Mouse (Mus musculus): ENCODE results near the gene Pim1. TPM values are rescaled to one million over a fixed set of nuclear protein-coding genes. Genes with fewer than 3 reads are reported as not detected.
A peak's percentile ranks its signal among the peaks of the same experiment; 100 is the strongest.
"Not testable (repeated sequence)": the region's sequence is repeated elsewhere in the genome, so short reads cannot be mapped to it uniquely, and the experiment has no call there.

Gene Pim1
- polyA plus RNA-seq, 1 experiment from 2014 or later: 13.5 TPM

DNA sequence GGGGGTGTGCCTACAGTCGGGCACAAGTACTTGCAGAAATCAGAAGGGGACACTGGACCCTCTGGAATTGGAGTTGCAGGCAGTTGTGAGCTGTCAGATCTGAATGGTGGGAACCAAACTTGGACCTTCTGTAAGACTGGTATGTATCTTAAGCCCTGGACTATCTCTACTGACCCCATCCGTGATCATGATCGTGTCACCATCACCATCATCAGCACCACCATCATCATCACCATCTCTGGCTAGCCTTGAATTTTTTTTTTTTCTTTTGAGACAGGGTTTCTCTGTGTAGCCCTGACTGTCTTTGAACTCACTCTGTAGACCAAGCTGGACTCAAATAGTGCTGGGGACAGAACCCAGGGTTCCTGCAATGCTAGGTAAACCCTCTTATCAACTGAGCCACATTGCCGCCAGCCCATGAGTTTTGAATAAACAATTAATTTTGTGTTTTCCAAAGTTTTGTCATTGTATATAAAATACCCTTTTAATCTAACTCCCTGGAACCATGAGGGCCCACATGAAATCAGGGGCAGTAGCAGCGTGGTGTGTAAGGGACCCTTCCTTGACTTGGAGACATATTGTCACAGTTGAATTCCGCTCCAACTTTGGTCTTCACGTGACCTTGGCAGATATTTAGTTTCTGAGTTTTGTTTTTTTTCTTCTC lies 11.6 kb downstream of the Pim1 start:
- no peaks in the 10 kb centered on the region for H3K9me3 ChIP-seq (replicated peaks; ENCODE audit: control insufficient read depth, low read length)
- H3K27ac ChIP-seq (ENCODE audit: low read length): peak overlapping the region; percentile 64
- peak overlapping the region; percentile 51 for H3K4me2 ChIP-seq (ENCODE audit: low read depth, low read length)
- no peaks in the 10 kb centered on the region for H3K27me3 ChIP-seq (ENCODE audit: control insufficient read depth, insufficient read depth, low read length)
- no peak overlapping the region for H3K4me3 ChIP-seq (replicated peaks; ENCODE audit: low read length)
- H3K4me1 ChIP-seq (ENCODE audit: control insufficient read depth, insufficient read depth, low read length): peaks cover 15% of the 10 kb centered on the region; the same call in 1 of the 2 replicates
- H3K36me3 ChIP-seq (ENCODE audit: control insufficient read depth, insufficient read depth, low read length): no peaks in the 10 kb centered on the region
- ATAC-seq (ENCODE audit: insufficient read depth, low FRiP score): no peak
- peak overlapping the region; percentile 57 for H3K9ac ChIP-seq (ENCODE audit: low read length)
- 68% methylated on average over 7 of the region's 7 CpGs for WGBS

DNA sequence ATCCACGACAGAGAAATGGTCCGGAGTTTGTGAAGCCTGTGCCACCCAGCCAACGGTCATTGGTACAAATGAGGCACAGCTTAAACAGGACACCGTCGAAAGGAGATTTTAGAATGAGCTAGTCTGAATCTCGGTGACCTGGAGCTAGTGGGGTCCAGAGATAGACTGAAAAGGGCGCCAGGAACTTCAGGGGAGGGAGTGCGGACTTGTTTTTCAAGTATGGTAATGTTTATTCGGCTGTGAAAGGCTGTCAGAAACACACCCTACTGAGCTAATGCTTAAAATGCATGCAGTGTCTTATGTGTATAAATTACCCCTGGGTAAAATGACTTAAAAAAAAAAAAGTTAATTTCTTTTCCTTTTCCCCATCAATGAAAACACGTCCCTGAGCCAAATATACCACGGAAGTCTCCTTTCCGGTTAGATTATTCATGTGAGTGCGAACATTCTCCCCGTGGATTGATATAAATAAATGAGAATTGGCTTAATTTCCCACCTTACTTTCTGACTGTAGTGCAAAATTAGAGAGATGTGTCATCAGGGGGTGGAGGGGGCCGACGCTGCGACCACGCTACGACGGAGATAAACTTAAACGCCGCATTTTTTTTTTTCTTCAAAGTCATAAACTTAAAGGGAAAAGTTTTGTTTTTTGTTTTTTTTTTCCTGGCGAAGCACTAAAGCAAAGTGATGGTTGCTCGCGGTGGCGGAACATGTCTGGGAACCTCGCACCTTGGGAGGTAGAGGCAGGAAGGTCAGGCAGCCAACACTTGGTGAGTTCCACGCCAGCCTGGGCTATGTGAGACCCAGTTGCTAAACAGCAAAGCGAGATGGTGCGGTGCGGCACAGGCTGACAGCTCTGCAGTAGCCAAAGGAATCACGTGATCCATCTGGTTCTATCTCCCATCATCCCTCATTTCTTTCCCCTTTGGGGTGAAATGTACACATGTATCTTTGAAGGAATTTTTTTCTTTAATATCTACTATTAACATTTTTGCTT lies 12.4 kb downstream of the Pim1 start:
- no peaks in the 10 kb centered on the region for H3K9me3 ChIP-seq (replicated peaks; ENCODE audit: control insufficient read depth, low read length)
- H3K9ac ChIP-seq (ENCODE audit: low read length): peak overlapping the region; percentile 57
- peak overlapping the region; percentile 51 for H3K4me2 ChIP-seq (ENCODE audit: low read depth, low read length)
- peak overlapping the region; percentile 29 for H3K4me3 ChIP-seq (replicated peaks; ENCODE audit: low read length)
- H3K27me3 ChIP-seq (ENCODE audit: control insufficient read depth, insufficient read depth, low read length): no peaks in the 10 kb centered on the region
- WGBS: 11% methylated on average over 32 of the region's 32 CpGs
- no peaks in the 10 kb centered on the region for H3K36me3 ChIP-seq (ENCODE audit: control insufficient read depth, insufficient read depth, low read length)
- peaks cover 13% of the 10 kb centered on the region; the same call in 1 of the 2 replicates for H3K4me1 ChIP-seq (ENCODE audit: control insufficient read depth, insufficient read depth, low read length)
- no peak for ATAC-seq (ENCODE audit: insufficient read depth, low FRiP score)
- peak overlapping the region; percentile 64 for H3K27ac ChIP-seq (ENCODE audit: low read length)

DNA sequence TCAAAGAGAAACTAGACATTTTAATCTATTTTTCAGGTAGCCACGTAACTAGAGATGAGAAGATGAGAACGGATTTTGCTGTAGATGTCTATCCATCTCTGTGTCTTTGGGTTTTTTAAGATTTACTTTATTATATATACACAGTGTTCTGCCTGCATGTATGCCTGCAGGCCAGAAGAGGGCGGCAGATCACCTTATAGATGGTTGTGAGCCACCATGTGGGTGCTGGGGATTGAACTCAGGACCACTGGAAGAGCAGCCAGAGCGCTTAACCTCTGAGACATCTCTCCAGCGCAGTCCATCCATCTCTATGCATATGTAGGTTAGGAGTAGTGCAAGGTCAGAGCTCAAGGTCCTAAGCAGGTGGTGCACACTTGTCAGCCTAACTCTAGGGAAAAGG lies 13.1 kb downstream of the Pim1 start:
- WGBS: 83% methylated on average over 5 of the region's 5 CpGs
- Histone ChIP-seq H3K4me3 (replicated peaks; ENCODE audit: low read length) (no peak overlapping the region), H3K4me2 (ENCODE audit: low read depth, low read length) (no peak overlapping the region), H3K27me3 (ENCODE audit: control insufficient read depth, insufficient read depth, low read length) (no peaks in the 10 kb centered on the region), H3K4me1 (ENCODE audit: control insufficient read depth, insufficient read depth, low read length) (peaks cover 12% of the 10 kb centered on the region; the same call in 1 of the 2 replicates), H3K27ac (ENCODE audit: low read length) (no peak overlapping the region), H3K9me3 (replicated peaks; ENCODE audit: control insufficient read depth, low read length) (no peaks in the 10 kb centered on the region), H3K9ac (ENCODE audit: low read length) (no peak overlapping the region), H3K36me3 (ENCODE audit: control insufficient read depth, insufficient read depth, low read length) (no peaks in the 10 kb centered on the region)
- no peak for ATAC-seq (ENCODE audit: insufficient read depth, low FRiP score)

DNA sequence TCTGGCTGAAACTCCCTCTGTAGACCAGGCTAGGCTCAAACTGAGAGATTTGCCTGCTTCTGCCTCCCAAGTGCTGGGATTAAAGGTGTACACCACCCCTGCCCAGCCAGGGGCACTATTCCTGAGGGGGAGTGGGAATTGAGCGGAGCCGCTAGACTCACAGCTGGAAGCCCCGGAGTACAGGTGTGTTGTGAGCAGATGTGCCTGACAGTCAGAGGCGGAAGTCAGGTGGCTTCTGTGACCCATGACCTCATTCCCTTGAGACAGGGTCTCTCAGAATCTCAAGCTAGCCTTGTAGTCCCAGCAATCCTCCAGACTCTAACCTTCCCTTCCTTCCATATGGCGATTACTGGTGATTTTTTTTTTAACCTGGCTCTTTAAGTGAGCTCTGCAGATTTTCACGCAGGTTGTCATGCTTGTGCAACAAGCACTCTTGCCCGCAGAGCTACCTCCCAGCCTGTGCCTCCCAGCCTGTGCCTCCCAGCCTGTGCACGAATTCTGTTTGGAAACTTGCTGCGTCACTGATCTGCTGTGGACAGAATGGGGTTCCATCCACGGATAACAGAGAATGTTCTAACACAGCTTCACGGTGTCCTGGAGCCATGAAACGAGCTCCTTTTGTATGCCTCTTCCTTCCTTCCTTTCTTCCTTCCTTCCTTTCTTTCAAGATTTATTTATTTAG lies 18.5 kb downstream of the Pim1 start:
- WGBS: 67% methylated on average over 12 of the region's 12 CpGs
- H3K9ac ChIP-seq (ENCODE audit: low read length): no peak overlapping the region
- no peak overlapping the region for H3K4me3 ChIP-seq (replicated peaks; ENCODE audit: low read length)
- no peaks in the 10 kb centered on the region for H3K27me3 ChIP-seq (ENCODE audit: control insufficient read depth, insufficient read depth, low read length)
- no peak overlapping the region for H3K4me2 ChIP-seq (ENCODE audit: low read depth, low read length)
- H3K27ac ChIP-seq (ENCODE audit: low read length): no peak overlapping the region
- no peaks in the 10 kb centered on the region; the same call in 1 of the 2 replicates for H3K4me1 ChIP-seq (ENCODE audit: control insufficient read depth, insufficient read depth, low read length)
- ATAC-seq (ENCODE audit: insufficient read depth, low FRiP score): no peak
- H3K9me3 ChIP-seq (replicated peaks; ENCODE audit: control insufficient read depth, low read length): no peaks in the 10 kb centered on the region
- H3K36me3 ChIP-seq (ENCODE audit: control insufficient read depth, insufficient read depth, low read length): no peaks in the 10 kb centered on the region

DNA sequence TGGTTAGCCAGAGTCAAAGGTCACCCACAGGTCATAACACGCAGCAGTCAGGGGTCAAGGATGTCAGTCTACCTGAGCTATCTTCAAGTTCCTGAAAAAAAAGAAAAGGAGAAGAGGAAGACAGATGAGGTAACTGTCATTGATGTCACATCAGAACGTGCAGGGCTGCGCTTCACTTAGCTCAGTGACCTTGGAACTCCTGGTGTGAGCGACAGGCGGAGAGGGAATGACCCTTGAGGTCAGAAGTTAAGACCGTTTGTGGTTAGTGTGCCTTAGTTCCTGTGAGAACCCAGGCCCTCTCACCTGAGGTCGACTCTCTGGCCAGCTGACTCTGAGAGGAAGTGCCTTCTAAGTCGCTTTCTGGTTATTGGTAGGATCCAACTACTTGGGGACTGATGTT lies 20.1 kb downstream of the Pim1 start:
- H3K4me3 ChIP-seq (replicated peaks; ENCODE audit: low read length): no peak overlapping the region
- no peak for ATAC-seq (ENCODE audit: insufficient read depth, low FRiP score)
- no peaks in the 10 kb centered on the region for H3K9me3 ChIP-seq (replicated peaks; ENCODE audit: control insufficient read depth, low read length)
- WGBS: 48% methylated on average over 8 of the region's 8 CpGs
- H3K4me2 ChIP-seq (ENCODE audit: low read depth, low read length): no peak overlapping the region
- no peaks in the 10 kb centered on the region; the same call in 1 of the 2 replicates for H3K4me1 ChIP-seq (ENCODE audit: control insufficient read depth, insufficient read depth, low read length)
- no peaks in the 10 kb centered on the region for H3K27me3 ChIP-seq (ENCODE audit: control insufficient read depth, insufficient read depth, low read length)
- no peak overlapping the region for H3K9ac ChIP-seq (ENCODE audit: low read length)
- H3K36me3 ChIP-seq (ENCODE audit: control insufficient read depth, insufficient read depth, low read length): no peaks in the 10 kb centered on the region
- no peak overlapping the region for H3K27ac ChIP-seq (ENCODE audit: low read length)

DNA sequence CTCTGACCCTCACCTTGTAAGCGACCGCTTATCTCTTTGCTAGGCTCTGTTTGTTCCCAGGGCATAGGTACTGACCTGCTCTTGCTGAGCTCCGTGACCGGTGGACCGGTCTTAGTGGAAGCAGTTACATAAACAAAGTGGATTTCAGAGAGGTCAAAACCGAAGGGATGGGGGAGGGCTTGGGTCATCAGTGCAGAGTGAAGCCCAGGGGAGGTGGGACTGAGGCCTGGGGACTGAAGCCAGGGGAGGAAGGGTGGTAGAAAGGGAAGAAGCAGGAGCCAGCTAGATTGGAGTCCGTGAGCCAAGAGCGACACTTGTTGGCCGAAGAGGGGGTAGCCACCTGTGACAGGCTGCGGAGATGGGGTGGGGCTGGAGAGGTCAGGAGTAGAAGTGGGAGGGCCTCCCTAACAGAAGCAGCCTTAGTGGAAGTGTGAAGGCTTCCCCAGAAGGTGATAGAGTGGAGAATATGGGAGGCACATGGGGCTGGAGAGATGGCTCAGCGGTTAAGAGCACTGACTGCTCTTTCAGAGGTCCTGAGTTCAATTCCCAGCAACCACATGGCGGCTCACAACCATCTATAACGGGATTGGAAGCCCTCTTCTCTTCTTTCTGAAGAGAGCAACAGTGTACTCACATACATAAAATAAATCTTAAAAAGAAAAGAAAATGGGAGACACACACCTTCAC lies 22.6 kb downstream of the Pim1 start:
- Histone ChIP-seq H3K4me2 (ENCODE audit: low read depth, low read length) (no peak overlapping the region), H3K9me3 (replicated peaks; ENCODE audit: control insufficient read depth, low read length) (no peaks in the 10 kb centered on the region), H3K9ac (ENCODE audit: low read length) (0 out of 2 replicates have a peak overlapping the region, but pooled peaks have one; percentile 23), H3K27me3 (ENCODE audit: control insufficient read depth, insufficient read depth, low read length) (no peaks in the 10 kb centered on the region), H3K4me1 (ENCODE audit: control insufficient read depth, insufficient read depth, low read length) (no peaks in the 10 kb centered on the region; the same call in 1 of the 2 replicates), H3K36me3 (ENCODE audit: control insufficient read depth, insufficient read depth, low read length) (no peaks in the 10 kb centered on the region), H3K4me3 (replicated peaks; ENCODE audit: low read length) (no peak overlapping the region), H3K27ac (ENCODE audit: low read length) (no peak overlapping the region)
- WGBS: 26% methylated on average over 13 of the region's 13 CpGs
- ATAC-seq (ENCODE audit: insufficient read depth, low FRiP score): peak; percentile 75; the same call in 1 of the 2 replicates

DNA sequence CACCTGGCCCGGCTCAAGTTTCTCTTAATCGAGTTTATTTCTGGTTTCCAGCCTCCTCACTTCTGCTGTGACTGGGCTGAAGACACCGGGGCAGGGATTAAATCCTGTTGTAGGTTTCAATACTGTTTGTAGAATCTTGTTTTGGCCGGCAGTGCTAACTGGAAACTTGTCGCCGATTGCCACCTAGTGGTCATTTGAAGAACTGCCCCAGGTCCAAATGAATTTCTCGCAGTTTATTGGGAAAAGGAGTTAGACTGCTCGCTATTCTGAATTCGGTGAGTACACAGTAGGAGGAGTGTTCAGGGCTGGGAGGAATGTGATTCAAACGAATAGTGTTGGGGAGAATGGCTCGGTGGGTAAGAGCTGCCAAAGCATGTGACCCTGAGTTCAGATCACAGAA lies 23.9 kb downstream of the Pim1 start:
- H3K36me3 ChIP-seq (ENCODE audit: control insufficient read depth, insufficient read depth, low read length): no peaks in the 10 kb centered on the region
- H3K4me2 ChIP-seq (ENCODE audit: low read depth, low read length): no peak overlapping the region
- H3K9ac ChIP-seq (ENCODE audit: low read length): no peak overlapping the region
- H3K9me3 ChIP-seq (replicated peaks; ENCODE audit: control insufficient read depth, low read length): no peaks in the 10 kb centered on the region
- H3K27ac ChIP-seq (ENCODE audit: low read length): no peak overlapping the region
- ATAC-seq (ENCODE audit: insufficient read depth, low FRiP score): no peak; the same call in 1 of the 2 replicates
- H3K4me1 ChIP-seq (ENCODE audit: control insufficient read depth, insufficient read depth, low read length): no peaks in the 10 kb centered on the region
- 1% methylated on average over 11 of the region's 11 CpGs for WGBS
- no peak overlapping the region for H3K4me3 ChIP-seq (replicated peaks; ENCODE audit: low read length)
- H3K27me3 ChIP-seq (ENCODE audit: control insufficient read depth, insufficient read depth, low read length): no peaks in the 10 kb centered on the region

DNA sequence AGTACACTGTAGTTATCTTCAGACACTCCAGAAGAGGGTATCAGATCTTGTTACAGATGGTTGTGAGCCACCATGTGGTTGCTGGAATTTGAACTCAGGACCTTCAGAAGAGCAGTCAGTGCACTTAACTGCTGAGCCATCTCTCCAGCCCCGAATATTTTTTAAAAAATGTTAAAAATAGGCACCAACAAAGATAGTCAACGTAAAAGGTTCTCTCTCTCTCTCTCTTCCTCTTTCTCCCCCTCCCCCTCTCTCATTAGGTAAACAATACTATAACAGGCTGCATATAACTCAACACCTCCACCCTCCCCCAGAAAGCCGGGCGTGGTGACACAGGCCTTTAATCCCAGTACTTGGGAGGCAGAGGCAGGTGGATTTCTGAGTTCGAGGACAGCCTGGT lies 28.1 kb downstream of the Pim1 start:
- not testable (repeated sequence) for H3K27ac ChIP-seq (ENCODE audit: low read length); H3K36me3 ChIP-seq (ENCODE audit: control insufficient read depth, insufficient read depth, low read length); H3K9ac ChIP-seq (ENCODE audit: low read length); ATAC-seq (ENCODE audit: insufficient read depth, low FRiP score); H3K27me3 ChIP-seq (ENCODE audit: control insufficient read depth, insufficient read depth, low read length); H3K9me3 ChIP-seq (replicated peaks; ENCODE audit: control insufficient read depth, low read length); H3K4me1 ChIP-seq (ENCODE audit: control insufficient read depth, insufficient read depth, low read length); H3K4me3 ChIP-seq (replicated peaks; ENCODE audit: low read length); H3K4me2 ChIP-seq (ENCODE audit: low read depth, low read length)
- WGBS: 84% methylated on average over 5 of the region's 5 CpGs

Data from stomach, embryonic 16.5 days (tissue).